Mouse (Mus musculus) midbrain, postnatal 0 days (tissue): ENCODE results near the gene Mns1. TPM values are rescaled to one million over a fixed set of nuclear protein-coding genes. Genes with fewer than 3 reads are reported as not detected.
A peak's percentile ranks its signal among the peaks of the same experiment; 100 is the strongest.
"Not testable (repeated sequence)": the region's sequence is repeated elsewhere in the genome, so short reads cannot be mapped to it uniquely, and the experiment has no call there.

ENCODE experiments used
- ATAC-seq: fragments of 200-750 bp; cut with Nextera tagmentation; 2 replicates; pipeline ENCODE4 v1.8.0; 2017; ENCODE audit warnings: moderate number of reproducible peaks, mild to moderate bottlenecking, moderate TSS enrichment, moderate library complexity; ENCODE audit not compliant: low FRiP score
- DNase-seq: peaks from one replicate; pipeline ENCODE4 v3.0.0-alpha.2; 2015; ENCODE audit warnings: low spot score
- H3K27ac ChIP-seq: fragments of 300-500 bp; sonication (generic); 2 replicates; pipeline ENCODE4 v1.5.1; 2014; ENCODE audit warnings: low read depth, mild to moderate bottlenecking, low read length, mixed read lengths
- H3K27me3 ChIP-seq: fragments of 300-500 bp; sonication (generic); 2 replicates; pipeline ENCODE4 v1.6.1; 2014; ENCODE audit warnings: low read length, control low read depth, mixed read lengths; ENCODE audit not compliant: insufficient read depth
- H3K36me3 ChIP-seq: fragments of 300-500 bp; sonication (generic); 2 replicates; pipeline ENCODE4 v1.6.1; 2014; ENCODE audit warnings: low read length, control low read depth, mixed read lengths; ENCODE audit not compliant: insufficient read depth
- H3K4me1 ChIP-seq: fragments of 300-500 bp; sonication (generic); 2 replicates; pipeline ENCODE4 v1.6.1; 2014; ENCODE audit warnings: mild to moderate bottlenecking, control low read depth, antibody characterized with exemption, low read length, mixed read lengths; ENCODE audit not compliant: insufficient read depth
- H3K4me2 ChIP-seq: fragments of 300-500 bp; sonication (generic); 2 replicates; pipeline ENCODE4 v1.6.1; 2014; ENCODE audit warnings: low read depth, mild to moderate bottlenecking, low read length, mixed read lengths; ENCODE audit not compliant: poor library complexity, severe bottlenecking
- H3K4me3 ChIP-seq: fragments of 300-500 bp; sonication (generic); 2 replicates; pipeline ENCODE4 v1.5.1; 2014; ENCODE audit warnings: low read depth, mild to moderate bottlenecking, low read length, moderate library complexity
- H3K9ac ChIP-seq: fragments of 300-500 bp; sonication (generic); replicated peaks from 2 replicates; pipeline ENCODE4 v1.6.1; 2014; ENCODE audit warnings: mild to moderate bottlenecking, low read length, moderate library complexity, mixed read lengths; ENCODE audit not compliant: poor library complexity, severe bottlenecking
- H3K9me3 ChIP-seq: fragments of 300-500 bp; sonication (generic); 2 replicates; pipeline ENCODE4 v1.6.1; 2016; ENCODE audit warnings: low read length, control low read depth
- CTCF ChIP-seq: IDR thresholded peaks from 2 replicates; pipeline ENCODE4 v1.5.1; 2016; ENCODE audit warnings: antibody characterized with exemption, mild to moderate bottlenecking
- WGBS: fragments of 180-500 bp; shearing (Covaris S2); extraction: QIAGEN DNeasy Blood & Tissue Kit; methylation state at CpG from one replicate; pipeline ENCODE4 v1.1.7; 2014; 5-methylcytosine and 5-hydroxymethylcytosine counted together
- polyA plus RNA-seq: library from polyadenylated mRNA; unstranded; fragments of >200 nt; fragmentation: Nextera tagmentation; extraction: Ambion mirVana; gene quantifications from 2 replicates; pipeline ENCODE4 v1.2.1, GENCODE M21; 2015
- total RNA-seq: library from RNA; depleted of rRNA; stranded (reverse); fragments of >200 nt; gene quantifications from 2 replicates; pipeline ENCODE4 v1.2.3, GENCODE M21; 2014

Gene Mns1
- total and polyA plus RNA-seq, 2 experiments from 2014 or later: 3.1 TPM

- no peak for TF ChIP-seq CTCF
- no peak overlapping the region for H3K4me3 ChIP-seq
- no peak overlapping the region for H3K4me2 ChIP-seq
- H3K4me1 ChIP-seq: no peaks in the 10 kb centered on the region
- no peak for ATAC-seq
- H3K27ac ChIP-seq: no peak overlapping the region
- H3K9me3 ChIP-seq: no peaks in the 10 kb centered on the region
- no peak overlapping the region for H3K9ac ChIP-seq
- 52% methylated on average over 15 of the region's 15 CpGs for WGBS
- peak; percentile 86 for DNase-seq
- no peaks in the 10 kb centered on the region for H3K36me3 ChIP-seq
- no peaks in the 10 kb centered on the region for H3K27me3 ChIP-seq
These were observed 44.6 kb upstream of the Mns1 start for GRCm38 (mm10) chr9:72393238-72393637.

- H3K27ac ChIP-seq: no peak overlapping the region
- TF ChIP-seq CTCF: no peak
- no peaks in the 10 kb centered on the region for H3K36me3 ChIP-seq
- ATAC-seq (no peak), DNase-seq (peak; percentile 78)
- H3K9me3 ChIP-seq: no peaks in the 10 kb centered on the region
- H3K4me3 ChIP-seq: no peak overlapping the region
- H3K4me2 ChIP-seq: peak overlapping the region; percentile 18
- no peaks in the 10 kb centered on the region for H3K4me1 ChIP-seq
- WGBS: 32% methylated on average over 8 of the region's 8 CpGs
- no peaks in the 10 kb centered on the region for H3K27me3 ChIP-seq
- no peak overlapping the region for H3K9ac ChIP-seq
These were observed 43.9 kb upstream of the Mns1 start for GRCm38 (mm10) chr9:72393869-72394341.

GRCm38 (mm10) chr9:72400121-72400520 is 37.7 kb upstream of the Mns1 start:
- 27% methylated on average over 4 of the region's 4 CpGs for WGBS

GRCm38 (mm10) chr9:72401769-72402168 is 36.0 kb upstream of the Mns1 start:
- not testable (repeated sequence) for H3K27ac ChIP-seq, H3K27me3 ChIP-seq, DNase-seq, H3K4me2 ChIP-seq, H3K4me1 ChIP-seq, H3K36me3 ChIP-seq, ATAC-seq, H3K9me3 ChIP-seq, H3K4me3 ChIP-seq, H3K9ac ChIP-seq
- WGBS: 73% methylated on average over 4 of the region's 4 CpGs

More at GRCm38 (mm10) chr9:72400121-72400520, 37.7 kb upstream of the Mns1 start:
- no peak for ATAC-seq
- no peak for TF ChIP-seq CTCF
- no peak overlapping the region for H3K4me3 ChIP-seq
- no peaks in the 10 kb centered on the region for H3K36me3 ChIP-seq
- H3K27me3 ChIP-seq: no peaks in the 10 kb centered on the region
- DNase-seq: no peak
- H3K9me3 ChIP-seq: no peaks in the 10 kb centered on the region
- no peaks in the 10 kb centered on the region for H3K4me1 ChIP-seq
- H3K4me2 ChIP-seq: no peak overlapping the region
- no peak overlapping the region for H3K9ac ChIP-seq
- H3K27ac ChIP-seq: no peak overlapping the region

GRCm38 (mm10) chr9:72403421-72403820 is 34.4 kb upstream of the Mns1 start:
- H3K9me3 ChIP-seq: no peaks in the 10 kb centered on the region
- no peak overlapping the region for H3K9ac ChIP-seq
- no peaks in the 10 kb centered on the region for H3K27me3 ChIP-seq
- ATAC-seq: no peak
- no peak overlapping the region for H3K4me2 ChIP-seq
- H3K27ac ChIP-seq: no peak overlapping the region
- DNase-seq: no peak
- 49% methylated on average over 6 of the region's 6 CpGs for WGBS
- H3K4me3 ChIP-seq: no peak overlapping the region
- H3K36me3 ChIP-seq: no peaks in the 10 kb centered on the region
- no peak for TF ChIP-seq CTCF
- no peaks in the 10 kb centered on the region; the same call in 1 of the 2 replicates for H3K4me1 ChIP-seq

- Histone ChIP-seq H3K9me3 (no peaks in the 10 kb centered on the region), H3K27me3 (no peaks in the 10 kb centered on the region), H3K4me1 (no peaks in the 10 kb centered on the region; the same call in 1 of the 2 replicates), H3K4me2 (no peak overlapping the region), H3K9ac (no peak overlapping the region), H3K4me3 (no peak overlapping the region), H3K27ac (no peak overlapping the region), H3K36me3 (no peaks in the 10 kb centered on the region)
- no peak for ATAC-seq
- DNase-seq: no peak
- no peak for TF ChIP-seq CTCF
- 76% methylated on average over 8 of the region's 8 CpGs for WGBS
These were observed 33.4 kb upstream of the Mns1 start for GRCm38 (mm10) chr9:72404446-72404845.
